Mouse (Mus musculus): ENCODE data around the gene Ikbkg.

GRCm38 (mm10) chrX:74451157-74451912 is 58.2 kb downstream of the Ikbkg start:
- TF ChIP-seq CTCF (conservative IDR thresholded peaks at IDR 0.05; ENCODE audit: low read length) = no peak
- no peak for TF ChIP-seq NANOG (IDR thresholded peaks at IDR 0.05; ENCODE audit: borderline replicate concordance, low read length)
- TF ChIP-seq POU5F1 (IDR thresholded peaks at IDR 0.05; ENCODE audit: borderline replicate concordance, low read length) = no peak

All from E14TG2a.4 (cell line).